ENCODE assay signal across 22 mouse cellular contexts in genomic region chr17:46237480-46237879, GRCm38 (mm10). TPM values are rescaled to one million over a fixed set of nuclear protein-coding genes. Genes with fewer than 3 reads are reported as not detected.
DNase-seq lines count a peak whose midpoint lies in the region; ATAC-seq and TF ChIP-seq lines count a peak whose summit lies in the region.
"Had no signal": no experiment of that assay in that cellular context is flagged by ENCODE, and none has a peak within 500 bp of the region (broad histone marks: within the 10 kb centered on the region; RNA-seq: fewer than 3 reads in every experiment).

No protein-coding gene starts in this region.

- no peak for TF ChIP-seq EP300 in MEL (IDR thresholded peaks at IDR 0.05; ENCODE audit: low read depth in 1 of 2, low read length in 2 of 2)

- no peak for TF ChIP-seq RAD21 in MEL (IDR thresholded peaks at IDR 0.05; ENCODE audit: low read depth, low read length)

- H3K4me2 ChIP-seq in heart, embryonic 11.5 days = no peak overlapping the region
- H3K4me2 ChIP-seq: embryonic facial prominence, embryonic 15.5 days; hindbrain, embryonic 13.5 days; intestine, embryonic 15.5 days had no signal

- no peaks in the 10 kb centered on the region for H3K27me3 ChIP-seq in MEL (ENCODE audit: control insufficient read depth in 1 of 2, insufficient read depth in 2 of 2, low read length in 2 of 2)
- H3K27me3 ChIP-seq in heart, embryonic 11.5 days (ENCODE audit: control insufficient read depth, insufficient read depth, low read length) = peaks cover 9% of the 10 kb centered on the region
- H3K27me3 ChIP-seq: embryonic facial prominence, embryonic 15.5 days; hindbrain, embryonic 13.5 days; intestine, embryonic 15.5 days; Patski had no signal

- H3K4me1 ChIP-seq in MEL (ENCODE audit: control insufficient read depth in 1 of 2, insufficient read depth in 2 of 2, low read length in 2 of 2) = peaks cover 16 to 18% of the 10 kb centered on the region in 2 experiments
- peaks cover 14% of the 10 kb centered on the region; the same call in 1 of the 2 replicates for H3K4me1 ChIP-seq in heart, embryonic 11.5 days (ENCODE audit: control insufficient read depth, insufficient read depth, low read length)
- H3K4me1 ChIP-seq: embryonic facial prominence, embryonic 15.5 days; forebrain, embryonic 10.5 days; hindbrain, embryonic 13.5 days had no signal

- DNase-seq in adrenal gland, adult 2 months = peak; percentile 74
- no peak for DNase-seq in adrenal gland, postnatal 25 days
- peak; percentile 52 for DNase-seq in MEL (ENCODE audit: low read depth, low spot score)
- DNase-seq in adrenal gland, postnatal 14 days = peak; percentile 73
- no peak for DNase-seq in right cerebral cortex, adult 2 months (ENCODE audit: low spot score in 2 of 2)
- DNase-seq: cerebellum, adult 18-20 months; cerebellum, adult 9-11 months; cerebellum, postnatal 36 days; gastrocnemius, postnatal 36 days; heart, postnatal 10 days had no signal

- H3K9me3 ChIP-seq in MEL (replicated peaks; ENCODE audit: insufficient read depth, low read length) = no peaks in the 10 kb centered on the region
- no peaks in the 10 kb centered on the region for H3K9me3 ChIP-seq in heart, embryonic 11.5 days (replicated peaks; ENCODE audit: control insufficient read depth, low read length)
- H3K9me3 ChIP-seq: embryonic facial prominence, embryonic 15.5 days; forebrain, embryonic 10.5 days; hindbrain, embryonic 13.5 days; intestine, embryonic 15.5 days had no signal

- no peak overlapping the region for H3K9ac ChIP-seq in MEL (ENCODE audit: control insufficient read depth, low read depth, low read length, poor library complexity, severe bottlenecking)
- no peak overlapping the region for H3K9ac ChIP-seq in heart, embryonic 11.5 days (ENCODE audit: low read depth, low read length)
- H3K9ac ChIP-seq: embryonic facial prominence, embryonic 15.5 days; hindbrain, embryonic 13.5 days; intestine, embryonic 15.5 days had no signal

- peak overlapping the region; percentile 28 for H3K27ac ChIP-seq in MEL (ENCODE audit: control insufficient read depth, low read depth, low read length)
- no peak overlapping the region for H3K27ac ChIP-seq in heart, embryonic 11.5 days (ENCODE audit: low read depth, low read length)
- H3K27ac ChIP-seq: embryonic facial prominence, embryonic 15.5 days; forebrain, embryonic 10.5 days; hindbrain, embryonic 13.5 days; intestine, embryonic 15.5 days had no signal

- no peak; a peak in 1 of 4 replicates for TF ChIP-seq POLR2A in MEL (IDR thresholded peaks at IDR 0.05; ENCODE audit: control insufficient read depth in 1 of 2, insufficient read depth in 1 of 2, low read depth in 1 of 2, low read length in 2 of 2, poor library complexity in 1 of 2)

- ATAC-seq in megakaryocyte progenitor cell, adult 5-6 weeks (replicated peaks; ENCODE audit: poor library complexity) = peak; percentile 19; the same call in 1 of the 2 replicates
- no peak for ATAC-seq in heart, embryonic 11.5 days (replicated peaks; ENCODE audit: insufficient number of reproducible peaks, low FRiP score, low TSS enrichment)
- ATAC-seq: activated CD4-positive, CD25-positive, alpha-beta regulatory T cell, adult 4 months; forebrain, embryonic 14.5 days; intestine, embryonic 15.5 days; Patski had no signal

- peaks cover 19 to 32% of the 10 kb centered on the region in 2 experiments for H3K36me3 ChIP-seq in MEL (ENCODE audit: control insufficient read depth in 1 of 2, insufficient read depth in 2 of 2, low read length in 2 of 2)
- peaks cover 35% of the 10 kb centered on the region for H3K36me3 ChIP-seq in heart, embryonic 11.5 days (ENCODE audit: control insufficient read depth, insufficient read depth, low read length)

- H3K4me3 ChIP-seq in MEL (ENCODE audit: control insufficient read depth in 1 of 2, insufficient read depth in 1 of 2, low read depth in 2 of 2, low read length in 2 of 2) = no peak overlapping the region
- H3K4me3 ChIP-seq in heart, embryonic 11.5 days (ENCODE audit: low read depth, low read length) = no peak overlapping the region
- H3K4me3 ChIP-seq: embryonic facial prominence, embryonic 15.5 days; erythroblast, embryonic 14.5 days; forebrain, embryonic 10.5 days; hindbrain, embryonic 13.5 days; intestine, embryonic 15.5 days had no signal

- TF ChIP-seq CTCF in MEL (IDR thresholded peaks at IDR 0.05 in 2 of 3, conservative IDR thresholded peaks at IDR 0.05 in 1 of 3; ENCODE audit: control insufficient read depth in 1 of 3, insufficient read depth in 1 of 3, low read depth in 2 of 3, low read length in 3 of 3, poor library complexity in 1 of 3, severe bottlenecking in 1 of 3) = no peak

- H3K79me2 ChIP-seq in MEL (ENCODE audit: control insufficient read depth, insufficient read depth, low read length, poor library complexity) = no peaks in the 10 kb centered on the region

- WGBS in heart, embryonic 11.5 days (ENCODE audit: insufficient replicate concordance) = 65% methylated on average over 5 of the region's 5 CpGs

TF ChIP-seq in MEL, 35 proteins besides CTCF, POLR2A, EP300 and RAD21:
- no peak for TF ChIP-seq MAX (IDR thresholded peaks at IDR 0.05; ENCODE audit: low read length)
- TF ChIP-seq MYC (IDR thresholded peaks at IDR 0.05; ENCODE audit: low read depth, low read length) = no peak
- 0 out of 2 replicates have a peak, but pooled peaks have one; percentile 16 for TF ChIP-seq RCOR1 (IDR thresholded peaks at IDR 0.05; ENCODE audit: low read depth, low read length)
- TF ChIP-seq E2F4 (IDR thresholded peaks at IDR 0.05; ENCODE audit: borderline replicate concordance, low read depth, low read length) = no peak
- no peak for TF ChIP-seq BHLHE40 (IDR thresholded peaks at IDR 0.05; ENCODE audit: borderline replicate concordance, low read depth, low read length)
- TF ChIP-seq ETS1 (IDR thresholded peaks at IDR 0.05; ENCODE audit: low read depth, low read length) = peak; percentile 55; the same call in 1 of the 2 replicates
- TF ChIP-seq ZNF384 (IDR thresholded peaks at IDR 0.05; ENCODE audit: low read depth, low read length) = no peak

RNA-seq across cellular contexts. Expression of gene Polr1c, which starts 10.4 kb away (rescaled TPM):
- total RNA-seq in adrenal gland, adult 2 months (2021) = 100 to 1,000 TPM in 1 of 2 experiments, 10 to 100 TPM in 1; 91.3 to 104 TPM
- 41.5 and 45.2 TPM in 2 replicates for polyA plus RNA-seq in adrenal gland, adult 2 months (2012; rRNA removed)
- 96.4 and 123 TPM in 2 replicates for total RNA-seq in adrenal gland, postnatal 25 days (2021)
- 188 and 197 TPM in 2 replicates for total RNA-seq in MEL (2012; rRNA removed)
- polyA plus RNA-seq in MEL (2012; ENCODE audit: insufficient read depth in 1 of 2, insufficient read length in 2 of 2, low read depth in 1 of 2, low replicate concordance in 2 of 2, missing spikeins in 1 of 2) = 100 to 1,000 TPM in 1 of 2 experiments, not detected in 1; 195 TPM
- total RNA-seq in adrenal gland, postnatal 14 days (2021) = 73.9 and 74.6 TPM in 2 replicates
- total RNA-seq in megakaryocyte progenitor cell, adult 5-6 weeks (2015) = 58.7 and 59.9 TPM in 2 replicates
- 55.5 and 60.8 TPM in 2 replicates for total RNA-seq in megakaryocyte progenitor cell, adult 5-6 weeks (2017)
- 56.0 and 56.1 TPM in 2 replicates for polyA plus RNA-seq in heart, embryonic 11.5 days (2014; fragmentation: Nextera tagmentation; extraction: Ambion mirVana)

RNA-seq across cellular contexts. Expression of gene Yipf3, which starts 10.4 kb away (rescaled TPM):
- total RNA-seq in adrenal gland, adult 2 months (2021) = 100 to 1,000 TPM; 157 to 198 TPM
- 387 and 511 TPM in 2 replicates for polyA plus RNA-seq in adrenal gland, adult 2 months (2012; rRNA removed)
- 169 and 208 TPM in 2 replicates for total RNA-seq in adrenal gland, postnatal 25 days (2021)
- 18.9 and 20.8 TPM in 2 replicates for total RNA-seq in MEL (2012; rRNA removed)
- 10 to 100 TPM in 1 of 2 experiments, not detected in 1; 86.5 TPM for polyA plus RNA-seq in MEL (2012; ENCODE audit: insufficient read depth in 1 of 2, insufficient read length in 2 of 2, low read depth in 1 of 2, low replicate concordance in 2 of 2, missing spikeins in 1 of 2)
- total RNA-seq in adrenal gland, postnatal 14 days (2021) = 135 and 137 TPM in 2 replicates
- 31.0 and 35.9 TPM in 2 replicates for total RNA-seq in megakaryocyte progenitor cell, adult 5-6 weeks (2015)
- 28.2 and 30.8 TPM in 2 replicates for total RNA-seq in megakaryocyte progenitor cell, adult 5-6 weeks (2017)
- 77.8 and 83.0 TPM in 2 replicates for polyA plus RNA-seq in heart, embryonic 11.5 days (2014; fragmentation: Nextera tagmentation; extraction: Ambion mirVana)

RNA-seq across cellular contexts. Expression of gene Lrrc73, which starts 15.9 kb away (rescaled TPM):
- total RNA-seq in adrenal gland, adult 2 months (2021) = 1 to 10 TPM; 4.1 to 5.6 TPM
- polyA plus RNA-seq in adrenal gland, adult 2 months (2012; rRNA removed) = 13.8 and 15.5 TPM in 2 replicates
- 5.3 and 6.6 TPM in 2 replicates for total RNA-seq in adrenal gland, postnatal 25 days (2021)
- 0.72 and 1.2 TPM in 2 replicates for total RNA-seq in MEL (2012; rRNA removed)
- 1 to 10 TPM in 1 of 2 experiments, not detected in 1; 3.5 TPM for polyA plus RNA-seq in MEL (2012; ENCODE audit: insufficient read depth in 1 of 2, insufficient read length in 2 of 2, low read depth in 1 of 2, low replicate concordance in 2 of 2, missing spikeins in 1 of 2)
- 3.7 and 4.8 TPM in 2 replicates for total RNA-seq in adrenal gland, postnatal 14 days (2021)
- total RNA-seq in megakaryocyte progenitor cell, adult 5-6 weeks (2015) = 0.32 and 0.42 TPM in 2 replicates
- not detected in 2 replicates for total RNA-seq in megakaryocyte progenitor cell, adult 5-6 weeks (2017)
- polyA plus RNA-seq in heart, embryonic 11.5 days (2014; fragmentation: Nextera tagmentation; extraction: Ambion mirVana) = 0.70 and 0.79 TPM in 2 replicates
- total RNA-seq: gastrocnemius, adult 8-10 months; hematopoietic stem cell, adult 5-6 weeks had no signal

RNA-seq across cellular contexts. Expression of gene Xpo5, which starts 34.9 kb away (rescaled TPM):
- 10 to 100 TPM; 65.0 to 81.2 TPM for total RNA-seq in adrenal gland, adult 2 months (2021)
- 25.6 and 29.3 TPM in 2 replicates for polyA plus RNA-seq in adrenal gland, adult 2 months (2012; rRNA removed)
- total RNA-seq in adrenal gland, postnatal 25 days (2021) = 83.4 and 92.1 TPM in 2 replicates
- 79.0 and 82.7 TPM in 2 replicates for total RNA-seq in MEL (2012; rRNA removed)
- polyA plus RNA-seq in MEL (2012; ENCODE audit: insufficient read depth in 1 of 2, insufficient read length in 2 of 2, low read depth in 1 of 2, low replicate concordance in 2 of 2, missing spikeins in 1 of 2) = 10 to 100 TPM; 47.5 to 93.4 TPM
- total RNA-seq in adrenal gland, postnatal 14 days (2021) = 61.0 and 67.9 TPM in 2 replicates
- total RNA-seq in megakaryocyte progenitor cell, adult 5-6 weeks (2015) = 48.8 and 55.9 TPM in 2 replicates
- 70.3 and 72.0 TPM in 2 replicates for total RNA-seq in megakaryocyte progenitor cell, adult 5-6 weeks (2017)
- polyA plus RNA-seq in heart, embryonic 11.5 days (2014; fragmentation: Nextera tagmentation; extraction: Ambion mirVana) = 32.3 and 32.6 TPM in 2 replicates

RNA-seq across cellular contexts. Expression of gene Polh, which starts 35.0 kb away (rescaled TPM):
- 10 to 100 TPM; 31.9 to 44.7 TPM for total RNA-seq in adrenal gland, adult 2 months (2021)
- polyA plus RNA-seq in adrenal gland, adult 2 months (2012; rRNA removed) = 6.8 and 9.2 TPM in 2 replicates
- total RNA-seq in adrenal gland, postnatal 25 days (2021) = 43.2 and 44.9 TPM in 2 replicates
- total RNA-seq in MEL (2012; rRNA removed) = 28.4 and 30.8 TPM in 2 replicates
- 10 to 100 TPM in 1 of 2 experiments, not detected in 1; 22.2 TPM for polyA plus RNA-seq in MEL (2012; ENCODE audit: insufficient read depth in 1 of 2, insufficient read length in 2 of 2, low read depth in 1 of 2, low replicate concordance in 2 of 2, missing spikeins in 1 of 2)
- 37.3 and 38.5 TPM in 2 replicates for total RNA-seq in adrenal gland, postnatal 14 days (2021)
- 11.4 and 17.7 TPM in 2 replicates for total RNA-seq in megakaryocyte progenitor cell, adult 5-6 weeks (2015)
- total RNA-seq in megakaryocyte progenitor cell, adult 5-6 weeks (2017) = 20.4 and 26.9 TPM in 2 replicates
- polyA plus RNA-seq in heart, embryonic 11.5 days (2014; fragmentation: Nextera tagmentation; extraction: Ambion mirVana) = 12.1 and 12.3 TPM in 2 replicates

Comparison
In these comparisons a context has a peak if more than half of its experiments do, and no peak if none do; other contexts are left out.
1. DNase-seq: peak in adrenal gland, adult 2 months (single experiment), MEL (single experiment) and adrenal gland, postnatal 14 days (single experiment); none in adrenal gland, postnatal 25 days (single experiment) and right cerebral cortex, adult 2 months (0 of 2).